Mouse (Mus musculus) spleen, postnatal 4 days (tissue): Measurements from ENCODE around the gene Cfd.

Source experiments
- DNase-seq, 2 experiments: peaks; one replicate each; pipeline ENCODE4 v3.0.0; 2022; ENCODE audit warnings: low spot score in 2 of 2

Gene Cfd

GRCm38 (mm10) chr10:79886054-79886453 is 4.6 kb upstream of the Cfd start, which contains the start of gene Elane:
Elane (plus strand) TSS chr10:79886247.
- no peak for DNase-seq

GRCm38 (mm10) chr10:79886611-79887010 is 4.0 kb upstream of the Cfd start:
- no peak for DNase-seq

GRCm38 (mm10) chr10:79889386-79889785 is 1.3 kb upstream of the Cfd start:
- DNase-seq: no peak

- DNase-seq: peak; percentile 85 to 96
Observed at GRCm38 (mm10) chr10:79892451-79893118, 1.9 kb downstream of the Cfd start.

- DNase-seq: no peak
Observed at GRCm38 (mm10) chr10:79896306-79896705, 5.7 kb downstream of the Cfd start.

GRCm38 (mm10) chr10:79896814-79897213 is 6.2 kb downstream of the Cfd start:
- no peak for DNase-seq

GRCm38 (mm10) chr10:79897316-79898245 is 6.9 kb downstream of the Cfd start:
- no peak for DNase-seq

- DNase-seq: no peak
Observed at GRCm38 (mm10) chr10:79900951-79901410, 10.3 kb downstream of the Cfd start.

GRCm38 (mm10) chr10:79906712-79907111 is 16.1 kb downstream of the Cfd start:
- DNase-seq: no peak

GRCm38 (mm10) chr10:79907415-79907814 is 16.8 kb downstream of the Cfd start:
- no peak for DNase-seq

- peak; percentile 96 to 97 for DNase-seq
Observed at GRCm38 (mm10) chr10:79908167-79909091, 17.8 kb downstream of the Cfd start, which contains the start of gene Med16. Med16 (minus strand) TSS chr10:79908923.

- no peak for DNase-seq
Observed at GRCm38 (mm10) chr10:79909092-79909922, 18.7 kb downstream of the Cfd start.

GRCm38 (mm10) chr10:79910556-79910955 is 19.9 kb downstream of the Cfd start, which contains the start of gene Gm26602:
Gm26602 (plus strand) TSS chr10:79910856.
- DNase-seq: no peak

GRCm38 (mm10) chr10:79912412-79912811 is 21.8 kb downstream of the Cfd start:
- DNase-seq: peak in 1 of 2 experiments; percentile 23

- DNase-seq: peak in 1 of 2 experiments; percentile 46
Observed at GRCm38 (mm10) chr10:79914131-79914947, 23.7 kb downstream of the Cfd start.

GRCm38 (mm10) chr10:79914948-79915596 is 24.4 kb downstream of the Cfd start:
- DNase-seq: no peak

- DNase-seq: peak in 1 of 2 experiments; percentile 29
Observed at GRCm38 (mm10) chr10:79916081-79916480, 25.4 kb downstream of the Cfd start.

- peak; percentile 89 to 95 for DNase-seq
Observed at GRCm38 (mm10) chr10:79916808-79917531, 26.3 kb downstream of the Cfd start, which contains the start of gene Kiss1r. Kiss1r (plus strand) TSS chr10:79916971.
